Mouse (Mus musculus) liver, adult 2 months (tissue): Measurements from ENCODE around the gene Fam187a. TPM values are rescaled to one million over a fixed set of nuclear protein-coding genes. Genes with fewer than 3 reads are reported as not detected.

Experiments
- DNase-seq: peaks from one replicate; pipeline ENCODE4 v3.0.0-alpha.2; 2011; ENCODE audit warnings: low read depth, low spot score; ENCODE audit errors: extremely low read depth
- H3K27ac ChIP-seq: fragments of 200-500 bp; replicated peaks from 2 replicates; pipeline ENCODE4 v1.5.1; 2012; ENCODE audit warnings: low read depth, mild to moderate bottlenecking, control low read depth, inconsistent platforms, low read length; ENCODE audit not compliant: insufficient read depth
- H3K27me3 ChIP-seq: fragments of 200-500 bp; 2 replicates; pipeline ENCODE4 v1.6.1; 2012; ENCODE audit warnings: mild to moderate bottlenecking, moderate library complexity, low read length, inconsistent platforms; ENCODE audit not compliant: control insufficient read depth, insufficient read depth
- H3K36me3 ChIP-seq: fragments of 200-500 bp; 2 replicates; pipeline ENCODE4 v1.6.1; 2012; ENCODE audit warnings: low read length, inconsistent platforms; ENCODE audit not compliant: control insufficient read depth, insufficient read depth
- H3K4me1 ChIP-seq: fragments of 200-500 bp; 2 replicates; pipeline ENCODE4 v1.6.1; 2011; ENCODE audit warnings: low read length; ENCODE audit not compliant: control insufficient read depth, insufficient read depth
- H3K4me3 ChIP-seq: fragments of 200-500 bp; 2 replicates; pipeline ENCODE4 v1.5.1; 2011; ENCODE audit warnings: low read depth, mild to moderate bottlenecking, control low read depth, low read length, moderate library complexity; ENCODE audit not compliant: insufficient read depth
- H3K79me2 ChIP-seq: fragments of 200-500 bp; 2 replicates; pipeline ENCODE4 v1.6.1; 2012; ENCODE audit warnings: inconsistent platforms, mild to moderate bottlenecking, low read length, moderate library complexity; ENCODE audit not compliant: control insufficient read depth, insufficient read depth
- H3K9ac ChIP-seq: fragments of 200-500 bp; 2 replicates; pipeline ENCODE4 v1.6.1; 2012; ENCODE audit warnings: low read depth, mild to moderate bottlenecking, control low read depth, inconsistent platforms, low read length
- CTCF ChIP-seq: fragments of 200-500 bp; IDR thresholded peaks from 2 replicates; pipeline ENCODE4 v1.5.1; 2011; ENCODE audit warnings: low read depth, low read length, control low read depth
- POLR2A ChIP-seq: fragments of 200-500 bp; IDR thresholded peaks from 2 replicates; pipeline ENCODE4 v1.6.1; 2011; ENCODE audit warnings: low read length, control low read depth; ENCODE audit not compliant: insufficient read depth; ENCODE audit errors: extremely low read depth
- WGBS: fragments of 180-500 bp; shearing (Covaris S2); methylation state at CpG from one replicate; pipeline ENCODE4 v1.1.7; 2018; 5-methylcytosine and 5-hydroxymethylcytosine counted together
- polyA plus RNA-seq: library from polyadenylated mRNA; depleted of rRNA; stranded (reverse); fragments of >200 nt; gene quantifications from 2 replicates; pipeline ENCODE4 v1.2.3, GENCODE M21; 2012; rRNA removed
- total RNA-seq: library from RNA; depleted of rRNA; stranded (reverse); fragments of >200 nt; gene quantifications from 2 replicates; pipeline ENCODE4 v1.2.3, GENCODE M21; 2014; rRNA removed

Gene Fam187a
- 0.07 TPM in 1 of 2 replicates, not detected in the other for total RNA-seq
- polyA plus RNA-seq, result not detected in 2 replicates

DNA sequence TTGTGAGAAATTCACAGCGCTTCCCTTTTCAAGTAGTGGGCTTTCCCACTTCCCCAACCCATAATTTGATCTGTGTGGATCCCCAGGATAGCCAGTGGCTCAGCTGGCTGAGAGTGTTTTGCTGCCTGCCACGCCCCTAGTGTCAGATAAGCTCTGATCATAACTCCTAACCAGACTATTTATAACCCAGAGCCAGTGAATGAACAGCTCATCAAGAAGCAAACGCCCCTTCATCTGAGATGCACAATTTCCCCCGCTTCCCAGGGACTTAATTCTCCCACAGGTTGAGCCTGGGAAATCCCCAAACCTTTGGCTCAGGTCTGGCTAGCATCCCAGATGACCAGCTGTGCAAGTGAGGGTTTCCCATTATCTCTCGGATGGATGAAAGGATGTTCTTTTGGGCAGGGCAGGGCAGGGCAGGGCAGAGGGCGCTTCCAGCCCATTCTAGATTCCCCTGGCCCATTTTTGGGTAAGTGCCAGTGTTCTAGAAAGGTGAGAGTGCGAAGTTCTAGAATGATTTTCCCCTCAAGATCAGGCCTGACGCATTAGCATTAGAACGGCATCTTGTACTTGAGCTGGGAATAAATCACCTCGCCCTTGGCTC, at the start of gene Fam187a:
Fam187a (plus strand) TSS at position 554 of the 604 bp plus-strand sequence.
- Histone ChIP-seq H3K4me3 (no peak within 1 kb of the TSS), H3K79me2 (0 out of 2 replicates have a peak, but pooled peaks cover 7% of the 10 kb centered on the region), H3K4me1 (peaks cover 6% of the 10 kb centered on the region; the same call in 1 of the 2 replicates), H3K27me3 (no peaks in the 10 kb centered on the region), H3K9ac (no peak within 1 kb of the TSS), H3K27ac (no peak within 1 kb of the TSS), H3K36me3 (no peaks in the 10 kb centered on the region)
- DNase-seq, result no peak
- no peak for TF ChIP-seq POLR2A
- TF ChIP-seq CTCF, result no peak
- 63% methylated on average over 10 of the region's 10 CpGs for WGBS

DNA sequence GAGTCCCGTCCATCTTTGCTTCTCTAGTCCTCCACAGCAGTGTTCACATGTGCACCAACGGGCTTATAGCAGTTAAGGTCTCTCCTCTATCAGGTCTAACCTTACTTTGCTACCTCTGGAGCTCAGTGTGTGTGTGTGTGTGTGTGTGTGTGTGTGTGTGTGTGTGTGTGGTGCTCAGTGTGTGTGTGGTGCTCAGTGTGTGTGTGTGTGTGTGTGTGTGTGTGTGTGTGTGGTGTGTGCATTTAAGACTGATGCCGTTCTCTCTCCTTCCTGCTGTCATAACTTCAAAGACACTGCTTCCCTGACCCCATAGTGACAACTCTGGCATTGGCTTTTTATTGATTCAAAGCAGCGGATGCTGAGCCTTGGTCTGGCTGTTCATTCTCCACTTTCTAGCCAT, 49.4 kb upstream of the Fam187a start, which contains the start of gene Higd1b:
Higd1b (plus strand) TSS at position 301 of the 400 bp plus-strand sequence.
- H3K27ac ChIP-seq, result no peak within 1 kb of the TSS
- TF ChIP-seq CTCF (no peak), POLR2A (no peak)
- H3K4me3 ChIP-seq, result no peak within 1 kb of the TSS
- H3K27me3 ChIP-seq, result 0 out of 2 replicates have a peak, but pooled peaks cover 2% of the 10 kb centered on the region
- no peaks in the 10 kb centered on the region for H3K79me2 ChIP-seq
- no peak for DNase-seq
- H3K9ac ChIP-seq, result no peak within 1 kb of the TSS
- no peaks in the 10 kb centered on the region for H3K36me3 ChIP-seq
- 65% methylated on average over 4 of the region's 4 CpGs for WGBS
- H3K4me1 ChIP-seq, result no peaks in the 10 kb centered on the region

DNA sequence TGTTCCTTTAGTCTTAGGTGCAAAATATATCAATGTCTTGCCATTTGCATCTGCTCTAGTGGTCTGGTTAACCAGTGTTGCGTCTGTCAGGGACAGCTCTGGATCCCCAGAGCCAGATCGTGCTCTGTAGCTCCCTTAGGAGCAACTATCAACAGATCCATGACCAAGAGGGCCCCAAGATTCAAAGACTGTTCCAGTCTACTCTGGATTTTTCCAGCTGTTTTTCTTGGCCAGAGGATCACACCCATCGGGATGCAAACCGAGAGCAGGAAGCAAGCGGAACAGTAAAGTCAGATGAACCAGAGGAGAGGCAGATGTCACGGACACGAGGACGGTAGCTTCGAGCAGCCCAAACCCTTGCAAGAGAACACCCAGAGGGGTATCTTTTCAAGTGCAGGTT, 48.8 kb upstream of the Fam187a start:
- no peaks in the 10 kb centered on the region for H3K4me1 ChIP-seq
- H3K9ac ChIP-seq, result no peak overlapping the region
- H3K79me2 ChIP-seq, result no peaks in the 10 kb centered on the region
- 0 out of 2 replicates have a peak, but pooled peaks cover 2% of the 10 kb centered on the region for H3K27me3 ChIP-seq
- no peak overlapping the region for H3K4me3 ChIP-seq
- H3K36me3 ChIP-seq, result peaks cover 1% of the 10 kb centered on the region; the same call in 1 of the 2 replicates
- DNase-seq, result no peak
- WGBS, result 88% methylated on average over 9 of the region's 9 CpGs
- no peak for TF ChIP-seq POLR2A
- TF ChIP-seq CTCF, result no peak
- no peak overlapping the region for H3K27ac ChIP-seq

DNA sequence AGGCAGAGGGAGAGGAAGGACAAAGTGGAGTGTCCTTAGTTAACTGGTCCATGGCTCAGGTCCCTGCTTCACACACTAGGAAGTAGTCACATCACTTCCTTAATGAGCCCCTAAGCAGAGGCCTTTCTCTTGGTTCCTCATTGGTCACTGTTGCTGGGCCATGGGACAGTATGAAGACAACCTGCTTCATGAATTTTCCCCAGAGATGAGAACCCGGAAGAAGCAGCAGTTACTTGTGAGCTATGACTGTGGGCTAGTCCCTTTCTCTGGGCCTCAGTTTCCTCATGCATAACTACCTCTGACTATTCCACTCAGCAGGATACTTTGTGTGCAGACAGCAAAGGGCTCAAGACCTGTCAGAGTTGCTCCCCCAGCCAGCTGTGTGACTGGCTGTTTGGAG, 47.6 kb upstream of the Fam187a start:
- H3K4me1 ChIP-seq, result no peaks in the 10 kb centered on the region
- no peaks in the 10 kb centered on the region for H3K79me2 ChIP-seq
- 96% methylated on average over 1 of the region's 1 CpGs for WGBS
- H3K4me3 ChIP-seq, result no peak overlapping the region
- H3K9ac ChIP-seq, result no peak overlapping the region
- H3K36me3 ChIP-seq, result peaks cover 5% of the 10 kb centered on the region; the same call in 1 of the 2 replicates
- TF ChIP-seq CTCF, result no peak
- TF ChIP-seq POLR2A, result no peak
- 0 out of 2 replicates have a peak, but pooled peaks cover 2% of the 10 kb centered on the region for H3K27me3 ChIP-seq
- no peak for DNase-seq
- no peak overlapping the region for H3K27ac ChIP-seq

DNA sequence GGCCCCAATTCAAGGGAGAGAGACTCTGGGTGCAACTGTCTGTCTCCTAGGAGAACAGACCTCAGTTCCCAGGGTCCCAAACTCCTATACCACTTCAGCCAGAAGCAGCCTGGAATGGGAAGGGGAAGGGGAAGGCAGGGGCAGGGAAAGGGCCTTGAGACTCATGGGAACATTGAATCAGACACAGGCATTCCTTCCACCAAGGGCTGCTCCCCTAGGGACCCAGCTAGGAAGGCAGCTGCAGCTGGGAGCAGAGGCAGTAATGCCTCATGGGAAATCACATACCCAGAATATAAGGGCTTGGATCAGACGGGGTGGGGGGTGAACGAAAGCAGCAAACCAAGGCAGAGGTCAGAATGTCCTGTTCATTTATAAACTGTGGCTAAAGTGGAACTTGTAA, 46.8 kb upstream of the Fam187a start:
- no peak overlapping the region for H3K4me3 ChIP-seq
- no peaks in the 10 kb centered on the region for H3K79me2 ChIP-seq
- 98% methylated on average over 2 of the region's 2 CpGs for WGBS
- no peak for TF ChIP-seq CTCF
- TF ChIP-seq POLR2A, result no peak
- no peak for DNase-seq
- H3K36me3 ChIP-seq, result peaks cover 8% of the 10 kb centered on the region; the same call in 1 of the 2 replicates
- no peaks in the 10 kb centered on the region for H3K4me1 ChIP-seq
- no peaks in the 10 kb centered on the region for H3K27me3 ChIP-seq
- no peak overlapping the region for H3K9ac ChIP-seq
- H3K27ac ChIP-seq, result no peak overlapping the region

DNA sequence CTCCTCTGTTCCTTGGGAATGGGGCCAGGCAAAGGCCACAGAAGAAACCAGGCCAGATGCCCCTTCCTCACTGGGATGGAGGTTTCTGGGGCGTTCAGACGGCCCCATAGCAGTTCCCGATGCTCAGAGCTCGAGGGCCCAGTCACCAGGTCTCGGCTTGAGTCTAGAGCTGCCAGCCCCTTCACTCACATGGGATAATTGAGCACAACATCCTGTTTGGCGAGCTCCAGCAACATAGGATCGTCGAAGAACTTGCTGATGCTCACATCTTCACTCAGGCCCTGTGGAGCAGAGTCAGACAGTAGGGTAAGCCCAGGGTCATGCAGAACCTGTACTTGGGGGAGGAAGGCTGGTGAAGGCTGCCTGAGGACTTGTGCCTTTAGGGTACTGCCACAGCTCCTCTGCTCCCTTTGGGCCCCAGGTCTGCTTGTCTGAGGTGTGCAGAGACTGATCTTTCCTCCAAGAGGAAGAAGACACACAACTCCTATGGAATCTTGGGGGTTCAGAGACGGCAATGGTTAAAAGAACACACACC, 46.3 kb upstream of the Fam187a start:
- H3K4me1 ChIP-seq, result no peaks in the 10 kb centered on the region
- no peak overlapping the region for H3K27ac ChIP-seq
- peaks cover 11% of the 10 kb centered on the region; the same call in 1 of the 2 replicates for H3K36me3 ChIP-seq
- no peak for DNase-seq
- no peak overlapping the region for H3K9ac ChIP-seq
- H3K4me3 ChIP-seq, result no peak overlapping the region
- WGBS, result 83% methylated on average over 9 of the region's 9 CpGs
- H3K79me2 ChIP-seq, result no peaks in the 10 kb centered on the region
- TF ChIP-seq POLR2A, result no peak
- no peak for TF ChIP-seq CTCF
- no peaks in the 10 kb centered on the region for H3K27me3 ChIP-seq
